Mouse (Mus musculus): ENCODE measurements around the gene Icam4.
"Not testable (repeated sequence)": the region's sequence is repeated elsewhere in the genome, so short reads cannot be mapped to it uniquely, and the experiment has no call there.

Gene Icam4

DNA sequence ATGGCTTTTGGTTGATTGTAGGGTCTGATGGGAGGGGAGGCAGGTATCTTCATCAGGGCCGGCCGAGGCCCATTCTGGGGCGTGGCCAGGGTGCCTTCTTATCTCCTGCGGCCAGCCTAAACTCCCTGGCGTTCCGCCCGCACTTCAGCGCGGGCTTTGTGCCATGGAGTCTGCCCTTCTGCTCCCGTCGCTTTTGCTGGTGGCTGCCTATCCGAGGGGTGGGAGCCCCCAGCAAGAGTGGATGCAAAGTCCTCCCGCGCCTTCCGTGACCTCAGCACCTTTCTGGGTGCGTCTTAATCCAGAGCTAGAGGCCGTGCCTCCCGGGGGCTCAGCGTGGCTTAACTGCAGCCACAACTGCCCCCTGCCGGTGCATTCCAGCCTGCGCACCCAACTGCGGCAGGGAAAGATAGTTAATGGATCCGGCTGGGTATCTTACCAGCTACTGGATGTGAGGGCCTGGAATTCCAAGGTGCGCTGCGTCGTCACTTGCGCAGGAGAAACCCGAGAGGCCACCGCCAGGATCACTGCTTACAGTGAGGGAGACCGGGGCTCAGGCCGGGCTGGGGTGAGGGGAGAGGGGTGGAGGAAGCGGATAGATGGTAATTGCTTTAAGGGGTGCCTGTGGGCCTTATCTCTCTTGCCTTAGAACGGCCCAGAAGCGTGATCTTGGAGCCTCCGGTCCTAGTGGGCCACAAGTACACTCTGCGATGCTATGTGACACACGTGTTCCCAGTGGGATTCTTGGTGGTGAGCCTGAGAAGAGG, at the start of gene Icam4:
Gene Icam4, plus strand, starts transcription at position 83 of the 764 bp plus-strand sequence.
- DNase-seq (ENCODE audit: low spot score) = no peak

DNA sequence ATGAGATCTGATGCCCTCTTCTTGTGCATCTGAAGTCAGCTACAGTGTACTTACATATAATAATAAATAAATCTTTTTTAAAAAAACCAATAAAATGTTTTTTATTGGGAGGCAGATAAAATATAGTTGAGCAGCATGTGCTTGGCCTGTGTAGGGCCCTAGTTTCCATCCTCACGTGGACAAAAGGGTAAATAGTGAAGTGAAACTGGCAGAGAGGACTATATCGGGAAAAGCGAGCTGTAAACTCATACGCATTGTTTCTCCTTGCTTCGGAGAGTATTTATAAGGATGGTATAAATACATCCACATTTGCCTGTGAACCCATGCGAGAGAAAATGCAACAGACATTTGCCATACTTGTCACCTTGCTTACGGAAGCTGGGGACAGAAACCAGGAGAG, 49.4 kb upstream of the Icam4 start:
- DNase-seq (ENCODE audit: low spot score) = no peak

DNA sequence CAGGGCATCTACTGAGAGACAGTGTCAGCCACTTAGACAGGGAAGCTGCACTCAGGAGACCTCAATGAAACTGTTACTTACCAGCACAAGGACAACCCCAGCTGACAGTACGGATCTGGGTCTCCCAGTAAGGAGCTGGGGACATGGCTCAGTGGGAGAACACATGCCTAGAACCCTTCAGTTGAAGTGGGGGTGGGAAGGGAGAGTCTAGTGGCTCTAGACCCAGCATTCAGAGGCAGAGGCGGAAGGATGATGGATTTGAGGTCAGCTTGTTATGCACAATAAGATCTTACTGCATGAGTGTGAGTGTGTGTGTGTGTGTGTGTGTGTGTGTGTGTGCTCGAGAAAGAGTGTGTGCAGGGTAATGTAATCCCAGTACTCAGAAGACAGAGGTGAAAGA, 47.0 kb upstream of the Icam4 start:
- no peak for DNase-seq (ENCODE audit: low spot score)

DNA sequence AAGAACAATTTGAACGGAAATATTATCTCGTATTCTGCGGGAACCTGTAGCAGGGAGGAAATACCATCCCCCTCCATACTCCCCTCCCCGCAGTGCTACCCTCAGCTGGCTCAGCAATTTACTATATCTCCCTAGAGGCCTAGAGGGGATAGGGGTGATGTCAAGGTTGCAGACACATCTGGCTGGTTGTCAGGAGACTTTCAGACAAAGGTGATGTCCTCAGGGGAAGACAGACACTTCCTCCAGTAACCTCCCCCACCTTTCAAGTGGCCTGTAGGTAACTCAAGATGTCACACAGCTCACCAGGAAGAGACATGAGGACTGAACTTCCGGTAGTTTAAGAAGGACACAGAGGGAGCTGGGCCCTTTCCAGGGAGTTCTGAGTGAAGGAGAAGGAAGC, 46.0 kb upstream of the Icam4 start:
- DNase-seq (ENCODE audit: low spot score) = no peak

DNA sequence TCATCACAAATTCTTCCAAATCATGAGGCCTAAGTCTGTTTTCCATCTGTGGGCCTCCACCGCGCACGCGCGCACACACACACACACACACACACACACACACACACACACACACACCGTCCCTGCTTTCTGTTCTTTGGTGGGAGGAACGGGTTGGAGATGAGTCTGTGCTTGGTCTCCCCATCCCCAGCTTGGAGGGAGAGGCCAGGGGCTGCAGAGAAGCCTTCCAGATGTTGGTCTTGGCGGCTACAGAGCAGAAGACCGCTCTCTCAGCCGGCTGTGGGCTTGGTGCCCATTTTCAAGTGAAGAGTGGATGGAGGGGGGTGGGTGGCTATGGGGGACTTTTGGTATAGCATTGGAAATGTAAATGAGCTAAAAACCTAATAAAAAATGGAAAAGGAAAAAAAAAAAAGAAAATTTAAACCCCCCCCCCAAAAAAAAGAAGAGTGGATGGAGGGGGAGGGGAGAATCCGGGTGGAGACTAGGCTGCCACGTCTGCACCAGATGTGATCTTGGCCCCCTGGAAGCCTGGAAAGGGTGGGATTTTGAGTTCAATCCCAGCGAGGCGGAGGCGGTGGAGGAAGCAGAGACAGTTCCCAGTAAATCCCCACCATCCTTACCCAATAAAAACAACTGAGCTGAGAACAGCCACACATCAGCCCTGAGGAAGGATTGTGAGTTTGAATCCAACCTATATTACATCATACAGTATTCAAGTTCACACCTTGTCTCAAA, 42.1 kb upstream of the Icam4 start:
- DNase-seq (ENCODE audit: low spot score) = no peak

GRCm38 (mm10) chr9:20987953-20988352, 41.2 kb upstream of the Icam4 start:
- DNase-seq (ENCODE audit: low spot score) = no peak

GRCm38 (mm10) chr9:20990861-20991260, 38.3 kb upstream of the Icam4 start:
- DNase-seq (ENCODE audit: low spot score) = no peak

DNA sequence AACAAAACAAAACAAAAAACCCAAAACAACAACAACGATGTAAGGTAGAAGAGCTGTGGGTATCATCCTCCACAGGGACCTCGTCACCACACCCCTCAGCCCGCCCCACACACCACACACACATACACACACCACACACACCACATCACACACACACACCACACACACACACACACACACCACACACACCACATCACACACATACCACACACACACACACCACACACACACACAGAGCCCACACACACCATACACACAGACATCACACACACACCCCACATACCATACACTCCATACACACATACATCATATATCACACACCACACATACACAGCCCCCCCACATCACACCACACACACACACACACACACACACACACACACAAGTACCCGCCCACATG, 37.6 kb upstream of the Icam4 start:
- no peak for DNase-seq (ENCODE audit: low spot score)

- DNase-seq (ENCODE audit: low spot score) = no peak
Observed at GRCm38 (mm10) chr9:20993165-20993898, 35.8 kb upstream of the Icam4 start.

DNA sequence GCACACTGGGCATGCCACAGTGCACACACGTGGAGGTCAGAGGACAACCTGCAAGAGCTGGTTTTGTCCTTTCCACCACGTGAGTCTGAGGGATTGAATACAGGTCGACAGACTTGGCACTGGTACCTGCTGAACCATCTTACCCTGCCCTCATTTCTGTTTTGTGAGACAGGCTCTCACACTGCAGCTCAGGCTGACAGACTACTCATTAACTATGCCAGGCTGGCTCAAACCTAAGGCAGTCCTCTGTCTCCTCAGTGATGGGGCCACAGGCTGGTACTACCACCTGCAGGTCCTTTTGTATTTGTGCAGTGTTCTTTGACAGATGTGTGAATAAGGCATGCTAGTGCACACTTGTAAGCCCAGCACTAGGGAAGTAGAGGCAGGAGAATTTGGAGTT, 34.1 kb upstream of the Icam4 start:
- DNase-seq (ENCODE audit: low spot score) = no peak

GRCm38 (mm10) chr9:20997065-20997464, 32.1 kb upstream of the Icam4 start:
- no peak for DNase-seq (ENCODE audit: low spot score)

- not testable (repeated sequence) for DNase-seq (ENCODE audit: low spot score)
Observed at GRCm38 (mm10) chr9:20998337-20998736, 30.8 kb upstream of the Icam4 start.

- peak; percentile 36 for DNase-seq (ENCODE audit: low spot score)
Observed at GRCm38 (mm10) chr9:21000811-21001210, 28.4 kb upstream of the Icam4 start.

GRCm38 (mm10) chr9:21001651-21002200, 27.4 kb upstream of the Icam4 start:
- no peak for DNase-seq (ENCODE audit: low spot score)

DNA sequence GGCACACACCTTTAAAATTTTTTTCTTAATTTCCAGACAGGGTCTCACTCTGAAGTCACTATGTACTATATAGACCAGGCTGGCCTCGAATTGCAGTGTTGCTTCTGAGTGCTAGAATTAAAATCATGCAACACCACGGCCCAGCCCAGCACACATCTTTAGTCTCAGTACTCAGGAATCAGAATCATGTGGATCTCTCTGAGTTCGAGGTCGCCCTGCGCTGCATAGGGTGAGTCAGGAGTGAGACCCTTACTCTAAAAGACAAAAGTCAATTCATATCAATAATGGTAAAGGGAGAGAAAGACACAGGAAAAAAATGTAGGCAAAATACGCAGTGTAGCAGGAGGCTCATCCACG, 26.9 kb upstream of the Icam4 start:
- DNase-seq (ENCODE audit: low spot score) = no peak

DNA sequence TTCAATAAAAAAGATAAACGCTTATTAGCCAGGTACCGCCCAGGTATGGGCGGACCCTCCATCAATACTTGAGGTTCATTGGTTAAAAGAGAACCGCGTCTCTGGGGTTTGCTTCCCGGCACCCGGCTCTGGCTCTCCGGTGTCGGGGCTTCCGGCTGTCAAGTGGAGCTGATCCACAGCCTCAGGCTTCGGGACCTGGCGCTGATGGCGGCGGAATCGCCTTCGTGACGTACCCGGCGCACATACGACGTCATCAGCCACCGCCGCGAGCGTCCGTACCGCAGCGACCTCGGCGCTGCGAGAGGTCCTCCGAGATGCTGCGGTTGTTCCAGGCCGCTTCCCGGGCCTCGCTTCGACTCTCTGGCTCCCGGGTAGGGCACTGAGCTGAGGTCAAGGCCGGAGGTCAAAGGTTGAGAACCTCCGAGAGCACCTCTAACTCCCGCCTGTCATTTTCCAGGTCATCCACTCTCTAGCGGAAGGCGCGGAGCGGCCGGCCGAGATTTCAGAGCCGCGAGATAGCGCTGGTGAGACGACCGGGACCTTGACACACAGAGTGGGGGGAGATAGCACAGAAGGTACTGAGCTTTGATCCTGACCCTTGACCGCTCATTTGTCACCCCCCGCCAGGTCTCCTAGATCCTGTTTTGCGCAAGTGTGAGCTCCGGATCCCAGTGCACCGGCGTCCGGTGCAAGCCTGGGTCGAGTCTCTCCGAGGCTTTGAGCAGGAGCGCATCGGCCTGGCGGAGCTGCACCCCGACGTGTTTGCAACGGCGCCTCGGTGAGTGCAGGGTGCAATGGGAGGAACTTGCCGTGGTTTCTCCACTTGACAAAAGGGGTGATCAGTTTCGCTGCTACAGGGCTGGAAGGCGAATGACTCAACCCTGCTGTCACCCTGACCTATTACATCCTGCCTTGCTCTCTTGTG, 26.3 kb upstream of the Icam4 start, which contains the start of gene Mrpl4:
Gene Mrpl4, plus strand, starts transcription at position 112 of the 925 bp plus-strand sequence.
- DNase-seq (ENCODE audit: low spot score) = peak; percentile 75

- no peak for DNase-seq (ENCODE audit: low spot score)
Observed at GRCm38 (mm10) chr9:21007313-21007952, 21.7 kb upstream of the Icam4 start.

DNA sequence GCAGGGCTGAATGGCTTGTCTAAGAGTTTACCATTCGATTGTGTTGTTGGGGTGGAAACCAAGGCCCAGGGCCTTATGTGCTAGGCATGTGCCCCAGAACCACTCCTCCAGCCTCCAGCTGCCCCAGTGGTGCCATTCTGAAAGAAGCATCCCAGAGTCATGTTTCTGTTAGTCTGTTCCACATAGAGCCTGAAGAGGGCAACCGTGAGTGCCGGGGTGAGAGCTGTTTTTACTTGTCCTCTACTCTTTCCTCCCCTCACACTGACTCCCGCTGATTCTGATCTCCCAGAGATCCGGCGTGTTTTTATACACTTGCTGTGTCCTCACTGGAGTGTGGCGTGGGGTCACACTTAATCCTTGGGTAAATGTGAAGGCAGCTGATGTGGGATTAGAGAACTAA, 21.2 kb upstream of the Icam4 start:
- no peak for DNase-seq (ENCODE audit: low spot score)

DNA sequence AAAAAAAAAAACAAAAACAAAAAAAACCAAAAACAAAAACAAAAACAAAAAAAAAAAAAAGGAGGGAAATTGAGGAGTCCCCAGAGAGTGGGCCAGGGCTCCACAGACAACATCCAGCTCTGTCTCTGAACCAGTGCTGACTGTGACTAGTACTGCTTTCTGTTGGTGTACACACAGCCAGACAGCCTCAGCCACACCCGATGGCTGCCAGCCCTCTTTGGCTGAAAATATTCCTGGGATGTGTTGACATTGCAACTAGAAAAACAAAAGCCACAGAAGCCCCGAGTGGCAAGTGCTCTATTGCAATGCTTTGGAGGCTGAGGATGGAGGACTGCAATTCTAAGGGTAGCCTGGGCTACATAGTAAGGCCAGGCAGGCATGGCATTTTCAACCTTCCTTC, 18.8 kb upstream of the Icam4 start:
- DNase-seq (ENCODE audit: low spot score) = peak; percentile 57

- DNase-seq (ENCODE audit: low spot score) = not testable (repeated sequence)
Observed at GRCm38 (mm10) chr9:21010939-21011541, 18.1 kb upstream of the Icam4 start.
